Mouse (Mus musculus) liver, embryonic 16.5 days (tissue): ENCODE measurements at regions not wholly inside any gene's neighbourhood (a gene's known extent, or its start where the extent isn't known, plus 50 kb on each side); places are given as distances from the start of the nearest gene placed in this dataset.
"Not testable (repeated sequence)": the region's sequence is repeated elsewhere in the genome, so short reads cannot be mapped to it uniquely, and the experiment has no call there.

Source experiments
- ATAC-seq: fragments of 200-750 bp; cut with Nextera tagmentation; 2 replicates; pipeline ENCODE4 v1.8.0; 2017; ENCODE audit warnings: low read depth, mild to moderate bottlenecking, moderate number of reproducible peaks, moderate library complexity
- H3K27ac ChIP-seq: fragments of 300-500 bp; sonication (generic); 2 replicates; pipeline ENCODE4 v1.5.1; 2014; ENCODE audit warnings: mild to moderate bottlenecking, low read length
- H3K27me3 ChIP-seq: fragments of 300-500 bp; sonication (generic); 2 replicates; pipeline ENCODE4 v1.6.1; 2014; ENCODE audit warnings: low read depth, low read length, mixed read lengths; ENCODE audit not compliant: control insufficient read depth, insufficient read depth
- H3K36me3 ChIP-seq: fragments of 300-500 bp; sonication (generic); 2 replicates; pipeline ENCODE4 v1.6.1; 2014; ENCODE audit warnings: mild to moderate bottlenecking; ENCODE audit not compliant: control insufficient read depth, insufficient read depth
- H3K4me1 ChIP-seq: fragments of 300-500 bp; sonication (generic); 2 replicates; pipeline ENCODE4 v1.6.1; 2014; ENCODE audit warnings: low read depth, low read length, mixed read lengths; ENCODE audit not compliant: control insufficient read depth
- H3K4me2 ChIP-seq: fragments of 300-500 bp; sonication (generic); 2 replicates; pipeline ENCODE4 v1.6.1; 2014; ENCODE audit warnings: low read depth, low read length, mixed read lengths
- H3K4me3 ChIP-seq: fragments of 300-500 bp; sonication (generic); 2 replicates; pipeline ENCODE4 v1.5.1; 2014; ENCODE audit warnings: low read depth, mild to moderate bottlenecking, low read length
- H3K9ac ChIP-seq: fragments of 300-500 bp; sonication (generic); 2 replicates; pipeline ENCODE4 v1.6.1; 2014; ENCODE audit warnings: low read depth, low read length
- H3K9me3 ChIP-seq: fragments of 300-500 bp; sonication (generic); replicated peaks from 2 replicates; pipeline ENCODE4 v1.6.1; 2016; ENCODE audit warnings: low read length; ENCODE audit not compliant: control insufficient read depth
- WGBS: fragments of 180-500 bp; shearing (Covaris S2); extraction: QIAGEN DNeasy Blood & Tissue Kit; methylation state at CpG from one replicate; pipeline ENCODE4 v1.1.7; 2014; ENCODE audit not compliant: insufficient replicate concordance; 5-methylcytosine and 5-hydroxymethylcytosine counted together

DNA sequence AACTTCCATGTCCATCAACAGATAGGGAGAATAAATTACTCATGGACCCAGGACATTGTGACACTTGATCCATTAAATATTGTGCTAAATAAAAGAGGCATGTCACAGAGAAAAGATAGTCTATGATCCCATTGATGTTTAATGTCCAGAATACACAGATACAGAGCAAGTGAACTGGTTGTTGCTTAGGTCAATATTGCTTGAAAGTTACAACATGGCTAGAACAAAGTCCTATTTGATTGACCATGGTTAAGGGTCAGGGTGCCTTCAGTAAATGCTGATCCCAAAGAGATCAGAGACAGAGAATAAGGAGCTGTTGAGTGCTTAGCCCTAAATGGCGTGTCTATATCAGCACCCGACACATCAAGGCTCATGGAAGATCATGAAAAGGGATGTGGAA, 50.7 kb upstream of the Cyp3a41b start:
- not testable (repeated sequence) for H3K9me3 ChIP-seq
- peak; percentile 66 for ATAC-seq

More for the DNA sequence above, 50.7 kb upstream of the Cyp3a41b start:
- not testable (repeated sequence) for H3K36me3 ChIP-seq, H3K9ac ChIP-seq, H3K4me2 ChIP-seq, H3K4me3 ChIP-seq, H3K4me1 ChIP-seq, H3K27me3 ChIP-seq, H3K27ac ChIP-seq
- WGBS, result 70% methylated on average over 2 of the region's 2 CpGs
